Mouse (Mus musculus) T-helper 2 cell (primary cell): ENCODE data around the gene Lrrk1.
"Not testable (repeated sequence)": the region's sequence is repeated elsewhere in the genome, so short reads cannot be mapped to it uniquely, and the experiment has no call there.

Source experiments
- in situ Hi-C: fragments of 300-600 bp; cut with MboI, MseI; formaldehyde crosslinking; loops from one replicate; pipeline ENCODE4 v1.15.1; 2025; ENCODE audit warnings: high pct_unique_total_duplicates

The Lrrk1 gene

DNA sequence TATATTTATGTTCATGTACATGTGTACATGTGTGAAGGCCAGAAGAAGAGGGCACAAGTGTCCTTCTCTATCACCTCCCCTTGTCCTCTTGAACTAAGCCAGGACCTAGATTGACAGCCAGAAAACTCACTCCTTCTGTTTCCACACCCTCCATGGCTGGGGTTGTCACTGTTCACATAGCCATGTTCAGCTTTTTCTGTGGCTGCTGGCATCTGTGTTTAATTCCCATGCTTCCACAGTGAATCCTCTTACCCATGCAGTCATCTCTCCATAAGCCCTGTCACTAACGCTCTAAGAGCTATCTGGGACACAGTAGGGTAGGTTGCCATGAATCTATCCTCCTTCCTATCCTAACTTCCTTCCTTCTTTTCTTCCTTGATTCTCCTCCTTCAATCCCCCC, 192.3 kb downstream of the Lrrk1 start:
- in situ Hi-C loops = no loop called here

DNA sequence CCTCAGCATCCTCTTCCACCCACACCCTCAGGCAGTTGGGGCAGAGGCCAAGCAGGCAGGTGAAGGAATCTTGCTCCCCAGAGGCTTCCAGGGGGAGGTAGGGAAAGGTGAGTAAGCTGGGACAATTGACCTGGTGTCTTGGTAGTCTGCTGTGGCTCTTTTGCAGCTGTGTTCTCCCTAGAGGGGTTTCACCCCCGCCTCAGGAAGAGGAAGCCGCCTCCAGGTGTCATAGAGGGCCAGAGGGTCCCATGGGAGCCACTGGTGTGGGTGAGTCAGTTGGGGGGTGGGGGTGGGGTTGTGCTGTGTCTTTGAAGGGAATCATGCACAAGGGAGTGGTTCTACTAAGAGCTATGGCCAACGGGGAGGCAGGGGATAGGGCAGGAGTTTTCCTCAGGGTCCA, 193.6 kb downstream of the Lrrk1 start:
- in situ Hi-C loops = no loop called here

DNA sequence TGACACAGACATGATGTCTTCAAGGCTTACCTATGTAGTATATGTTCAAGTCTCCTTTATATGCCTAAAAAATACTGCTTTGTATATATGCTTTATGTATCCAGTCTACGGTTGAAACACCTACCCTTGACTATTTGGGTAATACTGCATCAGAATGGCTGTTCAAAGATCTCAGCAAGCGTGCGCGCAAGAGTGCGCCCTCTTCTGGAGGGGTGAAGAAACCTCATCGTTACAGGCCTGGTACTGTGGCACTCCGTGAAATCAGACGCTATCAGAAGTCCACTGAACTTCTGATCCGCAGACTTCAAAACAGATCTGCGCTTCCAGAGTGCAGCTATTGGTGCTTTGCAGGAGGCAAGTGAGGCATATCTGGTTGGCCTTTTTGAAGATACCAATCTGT, 197.8 kb downstream of the Lrrk1 start:
- in situ Hi-C loops = not testable (repeated sequence)

DNA sequence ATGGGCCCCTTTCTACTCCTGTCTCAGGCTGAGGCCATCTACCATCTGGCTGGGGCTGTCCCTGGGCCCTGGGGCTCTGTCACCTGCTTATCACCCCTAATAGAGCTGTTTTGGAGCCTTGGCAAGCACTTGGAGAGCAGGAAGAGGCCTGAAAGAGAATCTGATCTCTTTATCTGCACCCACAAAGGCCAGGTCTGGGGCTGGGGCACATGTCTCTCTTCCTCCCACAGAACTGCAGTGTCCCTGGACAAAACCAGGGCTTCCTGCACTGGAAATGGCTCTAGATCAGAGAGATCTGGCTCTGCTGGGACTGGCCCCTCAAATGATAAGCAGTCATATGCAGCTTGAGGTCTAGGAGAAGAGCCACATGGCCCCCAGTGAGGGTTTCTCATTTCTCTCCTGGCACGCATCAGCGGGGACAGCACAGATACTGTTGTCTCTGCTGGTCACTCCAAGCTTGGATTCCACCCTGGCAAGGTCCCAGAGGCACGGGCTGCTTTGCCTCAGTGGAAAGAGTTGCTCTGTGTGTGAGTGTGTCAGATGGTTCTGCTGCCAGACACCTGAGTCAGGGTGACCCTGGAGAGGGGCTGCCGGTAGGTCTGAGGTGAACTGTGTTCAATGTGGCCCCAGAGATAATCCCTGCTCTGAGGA, 200.4 kb downstream of the Lrrk1 start:
- in situ Hi-C loops = loop anchor here (5.0 kb wide), 1 partner anchor 85 kb away; no protein-coding TSS in a partner anchor

DNA sequence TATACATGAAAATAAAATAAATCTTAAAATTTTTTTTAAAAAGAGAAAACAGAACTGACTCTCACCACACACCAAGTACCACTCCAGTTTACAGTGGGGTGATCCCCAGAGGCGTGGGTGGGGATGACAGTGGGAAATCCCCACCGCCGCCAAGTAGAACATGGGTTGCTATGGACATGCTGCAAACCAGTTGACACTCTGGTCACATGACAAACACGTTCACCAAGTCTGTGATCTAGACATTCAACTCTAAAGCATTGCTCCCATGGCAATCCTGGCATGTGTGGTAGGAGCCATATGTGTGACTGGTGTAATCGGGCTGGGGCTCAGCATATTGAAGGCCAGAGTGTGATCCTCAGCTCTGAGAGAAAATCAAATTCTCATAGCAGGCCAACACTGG, 202.8 kb downstream of the Lrrk1 start:
- in situ Hi-C loops = loop anchor here (5.0 kb wide), 1 partner anchor 83 kb away; no protein-coding TSS in a partner anchor

DNA sequence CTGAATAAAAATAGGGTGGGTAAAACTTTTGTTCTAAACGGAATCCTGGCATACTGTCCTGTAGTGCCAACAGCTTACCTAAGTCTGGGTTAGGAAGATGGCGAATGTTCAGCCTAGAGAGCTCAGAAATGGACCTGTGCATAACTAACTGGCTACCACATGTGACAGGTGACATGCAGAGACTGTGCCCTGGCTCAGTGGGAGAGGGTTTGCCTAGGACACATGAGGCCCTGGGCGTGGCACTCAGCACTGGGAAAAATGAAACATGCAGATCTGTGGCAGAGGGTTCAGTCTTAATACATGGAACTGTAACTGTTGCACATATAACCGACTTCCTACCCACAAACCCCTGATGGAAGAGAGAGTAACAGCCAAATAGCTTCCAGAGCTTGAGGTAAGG, 204.1 kb downstream of the Lrrk1 start:
- in situ Hi-C loops = loop anchor here (5.0 kb wide), 1 partner anchor 58 kb away; no protein-coding TSS in a partner anchor

DNA sequence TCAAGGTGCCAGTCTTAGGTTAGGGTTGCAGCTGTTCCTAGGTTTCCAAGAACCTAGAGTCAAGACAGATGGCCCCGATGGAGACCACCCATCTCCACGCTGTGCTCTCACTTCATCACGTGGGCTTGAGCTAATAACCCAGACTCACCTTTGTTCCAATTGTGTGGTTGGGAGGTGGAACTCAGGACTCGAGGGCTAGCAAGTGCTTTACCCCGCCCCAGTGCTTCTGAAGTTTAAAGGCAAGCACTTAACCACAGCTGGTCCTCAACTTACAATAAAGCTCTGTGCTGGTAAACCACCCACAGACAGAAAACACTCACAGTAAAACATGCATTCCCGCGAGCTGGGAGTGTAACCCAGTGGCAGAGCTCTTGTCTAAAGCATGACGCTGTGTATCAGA, 204.7 kb downstream of the Lrrk1 start:
- in situ Hi-C loops = loop anchor here (5.0 kb wide), 1 partner anchor 59 kb away; no protein-coding TSS in a partner anchor

DNA sequence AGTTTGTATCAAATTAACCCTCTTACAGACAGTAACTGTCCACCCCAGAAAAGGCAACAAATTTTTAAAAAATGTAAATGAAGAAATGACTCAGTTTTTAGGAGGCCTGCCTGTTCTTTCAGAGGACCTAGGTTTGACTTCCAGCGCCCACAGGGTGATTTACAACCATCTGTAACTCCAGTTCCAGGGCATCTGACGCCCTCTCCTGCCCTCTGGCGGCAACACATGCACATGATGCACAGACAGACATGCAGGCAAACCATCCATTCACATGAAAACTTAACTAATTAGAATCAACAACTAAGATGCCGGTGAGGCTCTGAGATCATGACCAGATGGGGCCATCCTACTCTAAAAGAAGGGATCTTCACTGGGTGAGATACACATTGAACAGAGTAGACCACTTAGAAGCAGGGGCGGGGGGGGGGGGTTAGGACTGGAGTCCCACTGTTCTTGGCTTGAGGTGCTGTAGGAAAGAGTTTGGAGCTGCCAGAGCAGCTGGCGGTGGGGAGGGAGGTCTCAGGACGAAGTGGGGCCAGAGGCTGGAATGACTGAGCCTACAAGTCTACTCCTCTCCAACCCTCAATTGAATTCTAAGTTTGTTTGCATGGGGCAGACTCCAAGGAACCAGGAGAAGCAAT, 206.0 kb downstream of the Lrrk1 start:
- in situ Hi-C loops = loop anchor here (5.0 kb wide), 1 partner anchor 60 kb away; no protein-coding TSS in a partner anchor

DNA sequence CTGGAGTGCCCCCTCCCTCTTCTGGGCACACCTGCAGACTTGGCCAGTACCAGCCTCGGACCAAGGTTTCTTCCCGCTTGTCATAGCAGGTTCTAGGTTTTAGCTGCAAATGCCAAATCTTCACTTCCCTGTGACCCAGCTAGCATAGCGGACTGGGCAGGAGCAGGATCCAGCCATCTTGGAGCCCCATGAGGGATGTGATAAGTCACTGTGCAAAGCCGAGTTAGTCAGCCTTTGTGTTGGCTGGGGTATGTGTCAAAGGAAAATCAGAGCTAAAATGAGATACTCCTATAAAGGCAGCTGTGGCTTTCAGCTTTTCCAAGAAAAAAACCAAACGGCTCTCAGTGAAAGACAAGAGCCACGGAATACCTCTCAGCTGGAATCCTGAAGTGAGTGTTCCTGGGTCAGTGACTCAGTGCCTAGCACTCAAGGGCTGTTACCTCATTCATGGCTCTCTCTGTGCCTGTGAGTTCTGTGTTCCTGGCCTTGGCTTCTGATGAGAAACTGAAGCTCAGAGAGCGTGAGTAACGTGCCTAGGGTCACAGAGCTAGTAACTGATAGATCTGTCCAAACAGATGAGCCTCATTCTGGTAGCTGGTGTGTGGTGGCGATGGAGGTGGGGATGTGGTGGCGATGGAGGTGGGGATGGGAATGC, 207.3 kb downstream of the Lrrk1 start:
- in situ Hi-C loops = loop anchor here (5.0 kb wide), 1 partner anchor 61 kb away; no protein-coding TSS in a partner anchor

DNA sequence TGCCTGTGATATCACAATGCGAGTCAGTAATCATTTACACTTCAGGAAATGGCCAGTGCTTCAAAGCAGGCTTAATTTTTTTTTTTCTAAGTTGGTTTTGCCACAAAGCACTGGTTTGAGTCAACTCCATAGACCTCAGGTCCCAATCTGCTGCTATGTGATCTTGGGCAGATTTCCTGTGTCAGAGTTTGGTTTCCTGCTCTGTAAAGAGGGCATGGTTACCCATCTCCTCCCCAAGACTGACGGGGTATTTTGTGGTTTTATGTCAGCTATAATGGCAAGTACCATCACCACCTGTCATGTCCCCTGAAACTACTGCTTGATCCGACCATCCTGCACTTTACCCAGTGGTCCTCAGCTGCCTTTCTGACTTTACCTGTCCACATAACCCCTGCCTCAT, 207.9 kb downstream of the Lrrk1 start:
- in situ Hi-C loops = loop anchor here (5.0 kb wide), 1 partner anchor 62 kb away; no protein-coding TSS in a partner anchor

DNA sequence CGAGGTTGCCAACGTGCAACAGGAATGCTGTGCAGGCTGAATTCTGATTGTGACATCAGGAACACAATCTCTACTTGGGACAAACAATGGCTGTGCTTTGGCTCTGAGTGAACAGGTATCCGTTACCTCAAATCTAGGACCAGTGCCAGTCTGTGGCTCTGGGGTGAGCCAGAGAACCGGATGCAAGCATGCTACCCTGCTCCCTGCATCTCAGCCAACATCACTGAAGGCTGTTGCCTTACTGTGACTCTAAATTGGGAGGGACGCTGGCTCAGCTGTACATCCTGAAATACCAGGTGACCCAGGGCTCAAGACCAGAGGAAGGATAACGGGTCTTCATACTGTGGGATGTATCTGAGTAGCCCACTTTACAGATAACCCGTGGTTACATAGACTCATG, 208.4 kb downstream of the Lrrk1 start:
- in situ Hi-C loops = loop anchor here (5.0 kb wide), 1 partner anchor 63 kb away; no protein-coding TSS in a partner anchor

DNA sequence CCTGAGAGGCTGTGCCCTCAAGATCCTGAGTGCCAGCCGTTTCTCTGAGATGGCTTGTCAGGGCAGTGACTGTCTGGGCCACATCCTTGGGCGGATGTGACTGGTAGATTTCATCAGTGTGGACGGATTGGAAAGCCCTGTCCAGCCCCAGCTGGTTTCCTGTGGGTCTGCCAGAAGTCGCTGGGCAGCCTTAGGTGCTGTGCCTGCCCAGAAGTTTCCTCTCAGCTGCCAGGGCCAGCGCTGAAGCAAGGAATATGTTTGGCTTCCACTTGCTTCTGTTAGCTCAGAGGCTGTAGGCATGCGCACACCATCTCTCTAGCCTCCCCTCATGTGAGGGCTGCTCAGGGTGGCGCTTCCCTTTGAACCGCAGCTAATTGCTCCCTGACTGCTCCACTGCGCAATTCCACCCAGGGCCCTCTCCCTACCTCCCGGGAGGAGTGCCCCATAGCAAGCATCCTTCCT, 209.0 kb downstream of the Lrrk1 start:
- in situ Hi-C loops = no loop called here

DNA sequence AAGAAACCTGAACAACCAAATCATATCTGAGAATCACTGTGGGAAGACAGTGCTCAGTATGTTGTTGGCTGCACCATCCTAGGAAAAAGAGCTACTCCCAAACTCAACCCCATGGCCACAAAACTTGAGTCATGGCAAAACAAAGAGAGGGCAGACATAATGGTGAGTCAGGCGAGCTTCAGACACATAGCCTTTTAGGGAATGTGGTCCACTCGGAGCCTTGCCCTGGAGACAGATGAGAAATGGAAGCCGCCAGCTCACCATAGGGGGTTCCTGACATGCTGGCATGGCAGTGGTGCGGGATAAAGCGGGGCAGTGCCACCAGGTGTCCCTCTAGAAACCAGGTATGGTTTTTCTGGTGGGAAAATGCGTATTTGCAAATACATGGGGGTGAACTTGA, 210.0 kb downstream of the Lrrk1 start:
- in situ Hi-C loops = no loop called here

DNA sequence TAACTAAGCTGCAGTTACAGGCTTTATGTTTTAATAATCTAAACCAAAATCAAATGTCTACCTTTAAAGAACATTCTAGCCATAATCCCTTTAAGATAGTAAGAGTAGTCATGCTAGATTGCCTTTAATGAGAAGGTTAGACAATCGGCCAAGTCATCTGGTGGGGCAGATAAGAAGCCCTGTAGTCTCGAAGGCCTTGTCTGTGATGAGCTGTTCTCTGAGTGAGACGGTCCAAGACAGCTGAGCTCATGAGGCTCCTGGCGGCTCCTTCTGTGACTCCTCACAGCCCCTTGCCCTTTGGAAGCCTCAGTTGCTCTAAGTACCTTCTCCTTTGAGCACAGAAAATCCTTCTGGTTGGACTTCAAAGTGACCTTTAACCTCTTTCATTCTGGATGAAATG, 211.2 kb downstream of the Lrrk1 start:
- in situ Hi-C loops = no loop called here
